ENCODE assay signal across 9 mouse cellular contexts in genomic region chr1:86434001-86434400, GRCm38 (mm10). TPM values are rescaled to one million over a fixed set of nuclear protein-coding genes. Genes with fewer than 3 reads are reported as not detected.
A peak's percentile ranks its signal among the peaks of the same experiment; 100 is the strongest.
DNase-seq lines count a peak whose midpoint lies in the region; ATAC-seq and TF ChIP-seq lines count a peak whose summit lies in the region.
"Had no signal": no experiment of that assay in that cellular context is flagged by ENCODE, and none has a peak within 500 bp of the region (broad histone marks: within the 10 kb centered on the region; RNA-seq: fewer than 3 reads in every experiment).

No protein-coding gene starts in this region.

- ATAC-seq in granulocyte monocyte progenitor cell, adult 5-6 weeks (replicated peaks; ENCODE audit: poor library complexity, severe bottlenecking) = peak; percentile 38
- ATAC-seq in intestine, postnatal 0 days = peak; percentile 52
- peak; percentile 64 for ATAC-seq in stomach, embryonic 16.5 days (ENCODE audit: insufficient read depth, low FRiP score)

- no peaks in the 10 kb centered on the region for H3K27me3 ChIP-seq in intestine, postnatal 0 days (replicated peaks; ENCODE audit: control insufficient read depth, insufficient read depth, low read length)
- H3K27me3 ChIP-seq in stomach, embryonic 16.5 days (ENCODE audit: control insufficient read depth, insufficient read depth, low read length) = no peaks in the 10 kb centered on the region

- 1% methylated on average over 12 of the region's 12 CpGs for WGBS in intestine, postnatal 0 days
- whole genome bisulfite sequencing in macrophage (ENCODE audit: missing documents) = 1% methylated on average over 11 of the region's 12 CpGs
- WGBS in stomach, embryonic 16.5 days = under 1% methylated on average over 12 of the region's 12 CpGs

- H3K79me2 ChIP-seq in macrophage (ENCODE audit: inconsistent target) = no peaks in the 10 kb centered on the region

- H3K9me3 ChIP-seq in intestine, postnatal 0 days (ENCODE audit: control insufficient read depth) = no peaks in the 10 kb centered on the region
- no peaks in the 10 kb centered on the region for H3K9me3 ChIP-seq in stomach, embryonic 16.5 days (replicated peaks; ENCODE audit: control insufficient read depth, low read length)

- peak overlapping the region; percentile 56 for H3K9ac ChIP-seq in intestine, postnatal 0 days (ENCODE audit: low read depth, low read length)
- peak overlapping the region; percentile 76 for H3K9ac ChIP-seq in stomach, embryonic 16.5 days (ENCODE audit: low read length)

- peak overlapping the region; percentile 45 for H3K4me3 ChIP-seq in intestine, postnatal 0 days (ENCODE audit: low read depth, low read length)
- H3K4me3 ChIP-seq in macrophage (ENCODE audit: inconsistent target) = peak overlapping the region; percentile 14; the same call in 1 of the 2 replicates
- peak overlapping the region; percentile 50 for H3K4me3 ChIP-seq in stomach, embryonic 16.5 days (replicated peaks; ENCODE audit: low read length)

- no peak for TF ChIP-seq CTCF in intestine, postnatal 0 days (IDR thresholded peaks at IDR 0.05; ENCODE audit: low read depth)

- DNase-seq in cerebellum, adult 9-10 months = peak; percentile 82
- no peak for DNase-seq in cerebellum, postnatal 4 days (ENCODE audit: low spot score in 2 of 2)
- DNase-seq in urinary bladder, postnatal 36 days (ENCODE audit: low spot score in 2 of 2) = peak; percentile 72
- no peak for DNase-seq in urinary bladder, adult 2 months (ENCODE audit: low spot score)

- peak overlapping the region; percentile 82 for H3K4me2 ChIP-seq in intestine, postnatal 0 days (replicated peaks; ENCODE audit: low read depth)
- H3K4me2 ChIP-seq in stomach, embryonic 16.5 days (ENCODE audit: low read depth, low read length) = peak overlapping the region; percentile 80

- no peaks in the 10 kb centered on the region for H3K36me3 ChIP-seq in intestine, postnatal 0 days (ENCODE audit: control insufficient read depth, insufficient read depth)
- no peaks in the 10 kb centered on the region for H3K36me3 ChIP-seq in macrophage (ENCODE audit: inconsistent target)
- H3K36me3 ChIP-seq in stomach, embryonic 16.5 days (ENCODE audit: control insufficient read depth, insufficient read depth, low read length) = no peaks in the 10 kb centered on the region

- H3K4me1 ChIP-seq in intestine, postnatal 0 days (replicated peaks; ENCODE audit: control insufficient read depth, insufficient read depth, low read length) = 0 out of 2 replicates have a peak, but pooled peaks cover 3% of the 10 kb centered on the region
- H3K4me1 ChIP-seq in stomach, embryonic 16.5 days (ENCODE audit: control insufficient read depth, insufficient read depth, low read length) = peaks cover 40% of the 10 kb centered on the region

- peak overlapping the region; percentile 91 for H3K27ac ChIP-seq in intestine, postnatal 0 days (ENCODE audit: low read depth, low read length)
- H3K27ac ChIP-seq in macrophage = peak overlapping the region; percentile 73
- peak overlapping the region; percentile 99 for H3K27ac ChIP-seq in stomach, embryonic 16.5 days (ENCODE audit: low read length)

RNA-seq across cellular contexts. Expression of gene Tex44, which starts 7.9 kb away (rescaled TPM):
- polyA plus RNA-seq in urinary bladder, adult 2 months (2012; rRNA removed) = not detected in 2 replicates
- total RNA-seq in granulocyte monocyte progenitor cell, adult 5-6 weeks (2014; fragmentation: Nextera tagmentation) = not detected in 2 replicates
- total RNA-seq in granulocyte monocyte progenitor cell, adult 5-6 weeks (2017) = not detected in 2 replicates
- polyA plus RNA-seq in intestine, postnatal 0 days (2015; fragmentation: Nextera tagmentation; extraction: Ambion mirVana) = not detected in 2 replicates
- total RNA-seq in macrophage (2018; cell fraction: chromatin; rRNA removed) = not detected
- total RNA-seq in macrophage (2018; cell fraction: cytosol; rRNA removed) = not detected
- total RNA-seq in macrophage (2018; cell fraction: nucleus; rRNA removed) = not detected
- not detected in 3 replicates for polyA plus RNA-seq in macrophage (2018)
- not detected in 2 replicates for polyA plus RNA-seq in stomach, embryonic 16.5 days (2015; fragmentation: Nextera tagmentation; extraction: Ambion mirVana)
- total RNA-seq: gastrocnemius, postnatal 36 days had no signal

RNA-seq across cellular contexts. Expression of gene Nmur1, which starts 8.0 kb away (rescaled TPM):
- 0.21 and 0.43 TPM in 2 replicates for polyA plus RNA-seq in urinary bladder, adult 2 months (2012; rRNA removed)
- not detected in 2 replicates for total RNA-seq in granulocyte monocyte progenitor cell, adult 5-6 weeks (2014; fragmentation: Nextera tagmentation)
- not detected in 2 replicates for total RNA-seq in granulocyte monocyte progenitor cell, adult 5-6 weeks (2017)
- polyA plus RNA-seq in intestine, postnatal 0 days (2015; fragmentation: Nextera tagmentation; extraction: Ambion mirVana) = 4.3 and 4.5 TPM in 2 replicates
- total RNA-seq in macrophage (2018; cell fraction: chromatin; rRNA removed) = not detected
- total RNA-seq in macrophage (2018; cell fraction: cytosol; rRNA removed) = under 1 TPM in 1 of 26 experiments, not detected in 25; 0.44 TPM
- not detected for total RNA-seq in macrophage (2018; cell fraction: nucleus; rRNA removed)
- not detected in 3 replicates for polyA plus RNA-seq in macrophage (2018)
- polyA plus RNA-seq in stomach, embryonic 16.5 days (2015; fragmentation: Nextera tagmentation; extraction: Ambion mirVana) = not detected in 2 replicates
- total RNA-seq: gastrocnemius, postnatal 36 days had no signal

Comparison
In these comparisons a context has a peak if more than half of its experiments do, and no peak if none do; other contexts are left out.
1. DNase-seq: peak in cerebellum, adult 9-10 months (single experiment) and urinary bladder, postnatal 36 days (2 of 2); none in cerebellum, postnatal 4 days (0 of 2) and urinary bladder, adult 2 months (single experiment).
2. Peak in every context shown above with its lines, with median percentiles within 50 percentile points of each other: ATAC-seq, H3K27ac ChIP-seq and H3K4me3 ChIP-seq.